Mouse (Mus musculus) brown adipose tissue, adult 24 weeks (tissue): ENCODE results near the gene Cep41. TPM values are rescaled to one million over a fixed set of nuclear protein-coding genes. Genes with fewer than 3 reads are reported as not detected.

ENCODE experiments used
- H3K27ac ChIP-seq: fragments of 200-500 bp; replicated peaks from 2 replicates; pipeline ENCODE4 v1.5.1; 2012; ENCODE audit warnings: low read depth, mild to moderate bottlenecking, low read length
- H3K4me1 ChIP-seq: fragments of 200-500 bp; 2 replicates; pipeline ENCODE4 v1.6.1; 2012; ENCODE audit warnings: low read length, mixed read lengths; ENCODE audit not compliant: control insufficient read depth, insufficient read depth, insufficient read length
- H3K4me3 ChIP-seq: fragments of 200-500 bp; 2 replicates; pipeline ENCODE4 v1.5.1; 2012; ENCODE audit warnings: low read depth, mild to moderate bottlenecking, low read length, moderate library complexity; ENCODE audit not compliant: insufficient read depth
- polyA plus RNA-seq: library from polyadenylated mRNA; stranded (reverse); fragments of >200 nt; gene quantifications from 2 replicates; pipeline ENCODE4 v1.2.4, GENCODE M21; 2012; ENCODE audit not compliant: missing spikeins, insufficient read depth, insufficient read length

The Cep41 gene
- polyA plus RNA-seq, 1 experiment = 4.8 TPM

GRCm38 (mm10) chr6:30697464-30697863 lies 3.9 kb upstream of the Cep41 start:
- Histone ChIP-seq H3K4me3 (no peak overlapping the region), H3K27ac (no peak overlapping the region), H3K4me1 (peaks cover 10% of the 10 kb centered on the region; the same call in 1 of the 2 replicates)

GRCm38 (mm10) chr6:30695124-30695523 lies 1.6 kb upstream of the Cep41 start:
- Histone ChIP-seq H3K4me3 (no peak overlapping the region), H3K27ac (no peak overlapping the region), H3K4me1 (peaks cover 8% of the 10 kb centered on the region; the same call in 1 of the 2 replicates)

- peaks cover 8% of the 10 kb centered on the region; the same call in 1 of the 2 replicates for H3K4me1 ChIP-seq
- H3K4me3 ChIP-seq = no peak overlapping the region
- no peak overlapping the region for H3K27ac ChIP-seq
Observed at GRCm38 (mm10) chr6:30694209-30694608, 660 bp upstream of the Cep41 start.

- H3K4me1 ChIP-seq = peaks cover 5% of the 10 kb centered on the region; the same call in 1 of the 2 replicates
- peak overlapping the region; percentile 91 for H3K27ac ChIP-seq
- peak overlapping the region; percentile 95 for H3K4me3 ChIP-seq
Observed at GRCm38 (mm10) chr6:30692826-30693225, 723 bp downstream of the Cep41 start.

- Histone ChIP-seq H3K27ac (0 out of 2 replicates have a peak overlapping the region, but pooled peaks have one; percentile 16), H3K4me1 (peaks cover 7% of the 10 kb centered on the region)
Observed at GRCm38 (mm10) chr6:30687198-30687597, 6.4 kb downstream of the Cep41 start.

GRCm38 (mm10) chr6:30684570-30684969 lies 9.0 kb downstream of the Cep41 start:
- no peak overlapping the region for H3K4me3 ChIP-seq
- H3K27ac ChIP-seq = no peak overlapping the region
- H3K4me1 ChIP-seq = peaks cover 8% of the 10 kb centered on the region

More at GRCm38 (mm10) chr6:30687198-30687597, 6.4 kb downstream of the Cep41 start:
- H3K4me3 ChIP-seq = no peak overlapping the region

GRCm38 (mm10) chr6:30681935-30682900 lies 11.3 kb downstream of the Cep41 start:
- peak overlapping the region; percentile 73 for H3K27ac ChIP-seq
- peak overlapping the region; percentile 30 for H3K4me3 ChIP-seq
- H3K4me1 ChIP-seq = peaks cover 8% of the 10 kb centered on the region

- Histone ChIP-seq H3K4me1 (peaks cover 10% of the 10 kb centered on the region), H3K4me3 (no peak overlapping the region), H3K27ac (no peak overlapping the region)
Observed at GRCm38 (mm10) chr6:30680442-30680841, 13.1 kb downstream of the Cep41 start.

- Histone ChIP-seq H3K4me1 (peaks cover 11% of the 10 kb centered on the region), H3K4me3 (no peak overlapping the region), H3K27ac (no peak overlapping the region)
Observed at GRCm38 (mm10) chr6:30679567-30679966, 14.0 kb downstream of the Cep41 start.

- Histone ChIP-seq H3K27ac (no peak overlapping the region), H3K4me3 (no peak overlapping the region), H3K4me1 (peaks cover 13% of the 10 kb centered on the region)
Observed at GRCm38 (mm10) chr6:30678482-30678881, 15.1 kb downstream of the Cep41 start.

- no peak overlapping the region for H3K4me3 ChIP-seq
- H3K4me1 ChIP-seq = peaks cover 11% of the 10 kb centered on the region
- H3K27ac ChIP-seq = no peak overlapping the region
Observed at GRCm38 (mm10) chr6:30677591-30677990, 16.0 kb downstream of the Cep41 start.

- no peak overlapping the region for H3K27ac ChIP-seq
- peaks cover 4% of the 10 kb centered on the region for H3K4me1 ChIP-seq
- no peak overlapping the region for H3K4me3 ChIP-seq
Observed at GRCm38 (mm10) chr6:30676506-30676905, 17.0 kb downstream of the Cep41 start.

- Histone ChIP-seq H3K4me3 (peak overlapping the region; percentile 41), H3K4me1 (peaks cover 4% of the 10 kb centered on the region), H3K27ac (no peak overlapping the region)
Observed at GRCm38 (mm10) chr6:30675281-30675771, 18.2 kb downstream of the Cep41 start.

- H3K4me1 ChIP-seq = peaks cover 4% of the 10 kb centered on the region
- H3K27ac ChIP-seq = no peak overlapping the region
- H3K4me3 ChIP-seq = peak overlapping the region; percentile 41
Observed at GRCm38 (mm10) chr6:30674714-30675280, 18.8 kb downstream of the Cep41 start.
